Mouse (Mus musculus): Measurements from ENCODE around the gene Abcc8.

DNA sequence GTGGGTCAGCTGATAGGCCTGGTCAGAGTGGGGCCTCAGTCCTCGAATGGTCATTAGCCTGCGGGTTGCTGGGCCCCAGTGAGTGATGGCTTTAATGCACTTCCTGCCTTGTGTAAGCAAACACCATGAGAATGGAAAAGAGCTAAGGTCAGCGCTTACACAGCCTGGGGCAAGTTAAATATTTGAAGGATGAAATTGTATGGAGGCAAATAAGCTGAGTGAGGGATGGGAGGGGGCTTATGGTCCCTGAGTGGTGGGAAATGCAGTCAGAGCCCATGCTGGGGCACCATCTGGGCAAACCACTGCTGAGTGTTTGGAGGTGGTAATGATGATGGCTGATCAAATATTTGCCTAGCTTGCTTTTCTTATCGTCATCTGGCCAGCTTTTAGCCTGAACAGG lies 56.9 kb downstream of the Abcc8 start:
- TF ChIP-seq FLI1 (IDR thresholded peaks at IDR 0.05; ENCODE audit: low read length) (no peak), GATA1 (IDR thresholded peaks at IDR 0.05; ENCODE audit: borderline replicate concordance, low read length) (no peak)

Data from megakaryocyte, embryonic 14.5 days (primary cell).